In genomic region chr3:104638932-104639748, GRCm38 (mm10) we compare ENCODE assay signal across 8 mouse cellular contexts. TPM values are rescaled to one million over a fixed set of nuclear protein-coding genes. Genes with fewer than 3 reads are reported as not detected.
A peak's percentile ranks its signal among the peaks of the same experiment; 100 is the strongest.
DNase-seq lines count a peak whose midpoint lies in the region; ATAC-seq and TF ChIP-seq lines count a peak whose summit lies in the region.

No protein-coding gene starts in this region.

- peak overlapping the region; percentile 5; the same call in 1 of the 2 replicates for H3K27ac ChIP-seq in bone marrow macrophage, adult 2 months (ENCODE audit: insufficient read depth, low read depth, low read length)
- peak overlapping the region; percentile 86 for H3K27ac ChIP-seq in heart, embryonic 12.5 days (ENCODE audit: poor library complexity, severe bottlenecking)
- H3K27ac ChIP-seq in kidney, embryonic 16.5 days (ENCODE audit: low read length): peak overlapping the region; percentile 71
- peak overlapping the region; percentile 90 for H3K27ac ChIP-seq in liver, embryonic 12.5 days
- H3K27ac ChIP-seq in stomach, embryonic 16.5 days (ENCODE audit: low read length): peak overlapping the region; percentile 73

- H3ac ChIP-seq in myocyte (ENCODE audit: control insufficient read depth, insufficient read length): peak overlapping the region; percentile 59

- under 1% methylated on average over 58 of the region's 58 CpGs for WGBS in heart, embryonic 12.5 days
- under 1% methylated on average over 58 of the region's 58 CpGs for WGBS in kidney, embryonic 16.5 days
- WGBS in liver, embryonic 12.5 days (ENCODE audit: insufficient replicate concordance): under 1% methylated on average over 58 of the region's 58 CpGs
- WGBS in stomach, embryonic 16.5 days: under 1% methylated on average over 52 of the region's 58 CpGs

- DNase-seq in CD8-positive naive resting alpha-beta T cell, adult 2 months (ENCODE audit: low read depth in 2 of 2, low spot score in 2 of 2): peak; percentile 39 to 43

- H3K27me3 ChIP-seq in erythroblast, embryonic 14.5 days (ENCODE audit: control insufficient read depth): no peaks in the 10 kb centered on the region
- H3K27me3 ChIP-seq in heart, embryonic 12.5 days (replicated peaks): no peaks in the 10 kb centered on the region
- H3K27me3 ChIP-seq in kidney, embryonic 16.5 days (ENCODE audit: insufficient read depth, low read length): no peaks in the 10 kb centered on the region
- no peaks in the 10 kb centered on the region for H3K27me3 ChIP-seq in liver, embryonic 12.5 days (replicated peaks)
- H3K27me3 ChIP-seq in myocyte (ENCODE audit: control insufficient read depth, insufficient read depth, insufficient read length): no peaks in the 10 kb centered on the region
- no peaks in the 10 kb centered on the region for H3K27me3 ChIP-seq in stomach, embryonic 16.5 days (ENCODE audit: control insufficient read depth, insufficient read depth, low read length)

- peaks cover 17% of the 10 kb centered on the region for H3K4me1 ChIP-seq in bone marrow macrophage, adult 2 months (ENCODE audit: control insufficient read depth, insufficient read depth, low read length)
- H3K4me1 ChIP-seq in erythroblast, embryonic 14.5 days (ENCODE audit: control insufficient read depth): peaks cover 71% of the 10 kb centered on the region
- H3K4me1 ChIP-seq in heart, embryonic 12.5 days (replicated peaks): peaks cover 19% of the 10 kb centered on the region
- H3K4me1 ChIP-seq in kidney, embryonic 16.5 days (ENCODE audit: insufficient read depth, low read length): 0 out of 2 replicates have a peak, but pooled peaks cover 7% of the 10 kb centered on the region
- peaks cover 62% of the 10 kb centered on the region for H3K4me1 ChIP-seq in liver, embryonic 12.5 days
- 0 out of 2 replicates have a peak, but pooled peaks cover 4% of the 10 kb centered on the region for H3K4me1 ChIP-seq in stomach, embryonic 16.5 days (ENCODE audit: control insufficient read depth, insufficient read depth, low read length)

- ATAC-seq in heart, embryonic 12.5 days (ENCODE audit: insufficient number of reproducible peaks, low FRiP score): peak; percentile 77
- peak; percentile 84 for ATAC-seq in kidney, embryonic 16.5 days (ENCODE audit: low FRiP score, low TSS enrichment)
- ATAC-seq in liver, embryonic 12.5 days: peak; percentile 75
- ATAC-seq in stomach, embryonic 16.5 days (ENCODE audit: insufficient read depth, low FRiP score): peak; percentile 77; the same call in 1 of the 2 replicates

- peak overlapping the region; percentile 72 for H3K4me2 ChIP-seq in heart, embryonic 12.5 days
- H3K4me2 ChIP-seq in kidney, embryonic 16.5 days (replicated peaks; ENCODE audit: low read depth, low read length): peak overlapping the region; percentile 99
- H3K4me2 ChIP-seq in liver, embryonic 12.5 days: peak overlapping the region; percentile 93
- peak overlapping the region; percentile 89 for H3K4me2 ChIP-seq in myocyte (ENCODE audit: low read depth)
- H3K4me2 ChIP-seq in stomach, embryonic 16.5 days (ENCODE audit: low read depth, low read length): peak overlapping the region; percentile 96

- no peak for TF ChIP-seq CTCF in bone marrow macrophage, adult 2 months (IDR thresholded peaks at IDR 0.05; ENCODE audit: low read depth, low read length)

- H3K79me2 ChIP-seq in myocyte (ENCODE audit: control insufficient read depth, insufficient read depth): peaks cover 69% of the 10 kb centered on the region

- peak overlapping the region; percentile 90 for H3K4me3 ChIP-seq in bone marrow macrophage, adult 2 months (ENCODE audit: insufficient read depth, low read length)
- H3K4me3 ChIP-seq in erythroblast, embryonic 14.5 days (replicated peaks): peak overlapping the region; percentile 100
- peak overlapping the region; percentile 78 for H3K4me3 ChIP-seq in heart, embryonic 12.5 days
- H3K4me3 ChIP-seq in kidney, embryonic 16.5 days (ENCODE audit: low read length): peak overlapping the region; percentile 88
- peak overlapping the region; percentile 98 for H3K4me3 ChIP-seq in liver, embryonic 12.5 days
- peak overlapping the region; percentile 87 for H3K4me3 ChIP-seq in myocyte
- peak overlapping the region; percentile 83 for H3K4me3 ChIP-seq in stomach, embryonic 16.5 days (replicated peaks; ENCODE audit: low read length)

- H3K36me3 ChIP-seq in erythroblast, embryonic 14.5 days (ENCODE audit: control insufficient read depth): peaks cover 66% of the 10 kb centered on the region
- no peaks in the 10 kb centered on the region for H3K36me3 ChIP-seq in heart, embryonic 12.5 days
- no peaks in the 10 kb centered on the region for H3K36me3 ChIP-seq in kidney, embryonic 16.5 days (ENCODE audit: insufficient read depth, low read length)
- H3K36me3 ChIP-seq in liver, embryonic 12.5 days: peaks cover 6% of the 10 kb centered on the region; the same call in 1 of the 2 replicates
- H3K36me3 ChIP-seq in myocyte (ENCODE audit: control insufficient read depth, insufficient read depth): peaks cover 3% of the 10 kb centered on the region
- no peaks in the 10 kb centered on the region for H3K36me3 ChIP-seq in stomach, embryonic 16.5 days (ENCODE audit: control insufficient read depth, insufficient read depth, low read length)

- no peak for TF ChIP-seq POLR2A in bone marrow macrophage, adult 2 months (IDR thresholded peaks at IDR 0.05; ENCODE audit: borderline replicate concordance, low read depth, low read length)
- no peak for TF ChIP-seq POLR2A in myocyte (IDR thresholded peaks at IDR 0.05; ENCODE audit: insufficient read length, low read depth)

- peak overlapping the region; percentile 92 for H3K9ac ChIP-seq in heart, embryonic 12.5 days
- peak overlapping the region; percentile 91 for H3K9ac ChIP-seq in kidney, embryonic 16.5 days (replicated peaks; ENCODE audit: low read length)
- peak overlapping the region; percentile 99 for H3K9ac ChIP-seq in liver, embryonic 12.5 days
- H3K9ac ChIP-seq in stomach, embryonic 16.5 days (ENCODE audit: low read length): peak overlapping the region; percentile 91

- H3K9me3 ChIP-seq in erythroblast, embryonic 14.5 days (ENCODE audit: control insufficient read depth, low read length): no peaks in the 10 kb centered on the region
- no peaks in the 10 kb centered on the region for H3K9me3 ChIP-seq in heart, embryonic 12.5 days (replicated peaks)
- no peaks in the 10 kb centered on the region for H3K9me3 ChIP-seq in kidney, embryonic 16.5 days (ENCODE audit: low read length)
- no peaks in the 10 kb centered on the region for H3K9me3 ChIP-seq in liver, embryonic 12.5 days (replicated peaks)
- H3K9me3 ChIP-seq in stomach, embryonic 16.5 days (replicated peaks; ENCODE audit: control insufficient read depth, low read length): no peaks in the 10 kb centered on the region

TF ChIP-seq in myocyte, 11 proteins besides CTCF, POLR2A, EP300 and RAD21:
- TF ChIP-seq MYOD1 (IDR thresholded peaks at IDR 0.05; ENCODE audit: control insufficient read depth in 1 of 3, insufficient read length in 2 of 3, low read depth in 2 of 3): peak in 1 of 3 experiments; percentile 2
- no peak for TF ChIP-seq CEBPB (IDR thresholded peaks at IDR 0.05; ENCODE audit: insufficient read depth, poor library complexity, severe bottlenecking)

RNA-seq across cellular contexts. Expression of gene Slc16a1, which starts 0.7 kb away (rescaled TPM):
- polyA plus RNA-seq in bone marrow macrophage, adult 2 months (2012; ENCODE audit: insufficient read depth, insufficient read length, missing spikeins): 2.9 and 3.5 TPM in 2 replicates
- 12.8 and 18.6 TPM in 2 replicates for polyA plus RNA-seq in erythroblast, embryonic 14.5 days (2012)
- polyA plus RNA-seq in heart, embryonic 12.5 days (2016; fragmentation: Nextera tagmentation; extraction: Ambion mirVana): 89.3 and 89.4 TPM in 2 replicates
- polyA plus RNA-seq in kidney, embryonic 16.5 days (2015; fragmentation: Nextera tagmentation; extraction: Ambion mirVana): 44.0 and 48.7 TPM in 2 replicates
- 95.7 and 96.9 TPM in 2 replicates for polyA plus RNA-seq in liver, embryonic 12.5 days (2016; fragmentation: Nextera tagmentation; extraction: Ambion mirVana)
- polyA plus RNA-seq in myocyte (2012; fragmentation: generic; extraction: Trizol): 24.7 TPM
- 36.6 and 36.8 TPM in 2 replicates for polyA plus RNA-seq in stomach, embryonic 16.5 days (2015; fragmentation: Nextera tagmentation; extraction: Ambion mirVana)

Comparison
In these comparisons a context has a peak if more than half of its experiments do, and no peak if none do; other contexts are left out.
1. Peak in every context shown above with its lines: DNase-seq, ATAC-seq, H3K4me3 ChIP-seq and H3K27ac ChIP-seq.
2. H3K27ac ChIP-seq: peak in every context shown above with its lines; median percentile 90 in liver, embryonic 12.5 days; 86 in heart, embryonic 12.5 days; 73 in stomach, embryonic 16.5 days; 71 in kidney, embryonic 16.5 days; 5 in bone marrow macrophage, adult 2 months.